Mouse (Mus musculus) left cerebral cortex, postnatal 10 days (tissue): ENCODE measurements around the gene Stt3b. TPM values are rescaled to one million over a fixed set of nuclear protein-coding genes. Genes with fewer than 3 reads are reported as not detected.

Experiments
- DNase-seq, 2 experiments: peaks; one replicate each; pipeline ENCODE4 v3.0.0; 2021 to 2022; ENCODE audit warnings: low spot score in 2 of 2, mixed read lengths in 1 of 2; ENCODE audit errors: extremely low spot score in 1 of 2
- intact Hi-C: fragments of 180-260 bp; cut with DNase I; formaldehyde crosslinking; loops from one replicate; pipeline ENCODE4 v1.15.1; 2025
- total RNA-seq, 2 experiments: library from RNA; stranded (reverse); gene quantifications; 2 replicates each; pipeline ENCODE4 v1.2.3; 2021

Stt3b gene
- total RNA-seq, 2 experiments from 2014 or later, result 103 TPM

GRCm38 (mm10) chr9:115229676-115230075, 80.5 kb downstream of the Stt3b start:
- DNase-seq, result peak in 1 of 2 experiments; percentile 13
- intact Hi-C loops, result no loop called here

GRCm38 (mm10) chr9:115229145-115229544, 81.1 kb downstream of the Stt3b start:
- peak in 1 of 2 experiments; percentile 15 for DNase-seq
- intact Hi-C loops, result no loop called here

- DNase-seq, result no peak
- intact Hi-C loops, result no loop called here
Measured at GRCm38 (mm10) chr9:115224744-115225354, 85.4 kb downstream of the Stt3b start.

GRCm38 (mm10) chr9:115221265-115221664, 89.0 kb downstream of the Stt3b start:
- no peak for DNase-seq
- intact Hi-C loops, result no loop called here

- DNase-seq, result no peak
- intact Hi-C loops, result no loop called here
Measured at GRCm38 (mm10) chr9:115220466-115220865, 89.8 kb downstream of the Stt3b start.

GRCm38 (mm10) chr9:115217984-115218383, 92.2 kb downstream of the Stt3b start:
- intact Hi-C loops, result no loop called here
- no peak for DNase-seq

GRCm38 (mm10) chr9:115215830-115216701, 94.2 kb downstream of the Stt3b start:
- DNase-seq, result no peak
- intact Hi-C loops, result no loop called here

GRCm38 (mm10) chr9:115214572-115215571, 95.3 kb downstream of the Stt3b start:
- no peak for DNase-seq
- intact Hi-C loops, result no loop called here

- DNase-seq, result no peak
Measured at GRCm38 (mm10) chr9:115213755-115214264, 96.4 kb downstream of the Stt3b start.

GRCm38 (mm10) chr9:115210535-115210934, 99.7 kb downstream of the Stt3b start:
- intact Hi-C loops, result no loop called here
- no peak for DNase-seq

More at GRCm38 (mm10) chr9:115213755-115214264, 96.4 kb downstream of the Stt3b start:
- intact Hi-C loops, result no loop called here

- intact Hi-C loops, result no loop called here
- DNase-seq, result no peak
Measured at GRCm38 (mm10) chr9:115209737-115210136, 100.5 kb downstream of the Stt3b start.

GRCm38 (mm10) chr9:115206219-115206618, 104.0 kb downstream of the Stt3b start:
- intact Hi-C loops, result no loop called here
- DNase-seq, result no peak

- no peak for DNase-seq
- intact Hi-C loops, result no loop called here
Measured at GRCm38 (mm10) chr9:115205491-115205890, 104.7 kb downstream of the Stt3b start.

GRCm38 (mm10) chr9:115203136-115203535, 107.1 kb downstream of the Stt3b start:
- DNase-seq, result no peak
- intact Hi-C loops, result no loop called here

GRCm38 (mm10) chr9:115201264-115201663, 109.0 kb downstream of the Stt3b start:
- DNase-seq, result no peak
- intact Hi-C loops, result no loop called here

GRCm38 (mm10) chr9:115200166-115200862, 109.9 kb downstream of the Stt3b start:
- intact Hi-C loops, result no loop called here
- DNase-seq, result no peak

GRCm38 (mm10) chr9:115197082-115197481, 113.1 kb downstream of the Stt3b start:
- no peak for DNase-seq
- intact Hi-C loops, result no loop called here

GRCm38 (mm10) chr9:115192890-115193289, 117.3 kb downstream of the Stt3b start:
- no peak for DNase-seq
- intact Hi-C loops, result no loop called here
